Mouse (Mus musculus): ENCODE measurements at regions not wholly inside any gene's neighbourhood (a gene's known extent, or its start where the extent isn't known, plus 50 kb on each side); places are given as distances from the start of the nearest gene placed in this dataset.

- DNase-seq (ENCODE audit: low spot score in 2 of 2), result no peak
Measured at GRCm38 (mm10) chr12:65944251-65944650, 339.9 kb downstream of the Rpl10l start.

GRCm38 (mm10) chr12:65942166-65942565 lies 342.0 kb downstream of the Rpl10l start:
- no peak for DNase-seq (ENCODE audit: low spot score in 2 of 2)

GRCm38 (mm10) chr12:65931848-65932247 lies 352.4 kb downstream of the Rpl10l start:
- peak; percentile 1 to 54 for DNase-seq (ENCODE audit: low spot score in 2 of 2)

DNA sequence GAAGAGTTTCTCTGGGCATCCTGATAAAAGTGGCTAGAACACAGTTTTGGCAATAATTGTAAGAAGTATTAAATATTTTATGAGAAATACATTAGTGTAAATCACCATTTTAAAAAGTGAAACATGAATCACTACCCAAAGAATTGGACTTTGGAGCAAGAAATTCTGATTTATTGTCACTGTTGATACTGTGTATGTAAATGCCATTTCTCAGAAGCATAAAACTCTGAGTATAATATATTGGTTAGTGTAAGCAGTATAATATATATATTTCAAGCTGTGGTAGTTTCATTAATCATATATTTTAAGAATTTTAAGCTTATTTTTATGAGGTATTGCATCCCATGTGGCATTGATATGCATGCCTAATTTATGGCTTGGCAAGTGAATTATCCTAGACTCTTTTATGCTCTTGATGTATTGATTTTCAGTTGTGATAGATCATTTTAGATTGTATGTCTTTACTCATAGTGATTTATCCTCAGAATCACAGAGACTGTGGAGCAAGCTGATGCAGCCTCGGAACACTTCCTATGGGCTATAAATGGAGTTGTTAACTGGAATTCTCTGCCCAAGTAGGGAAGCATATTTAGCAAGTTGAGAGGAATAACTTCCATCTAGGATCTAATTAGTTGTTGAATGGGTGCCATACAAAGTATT lies 354.4 kb downstream of the Rpl10l start:
- DNase-seq (ENCODE audit: low spot score in 2 of 2), result no peak

All from layer of hippocampus, adult 18-20 months (tissue).